Mouse (Mus musculus) right cerebral cortex, postnatal 25 days (tissue): ENCODE measurements at regions not wholly inside any gene's neighbourhood (a gene's known extent, or its start where the extent isn't known, plus 50 kb on each side); places are given as distances from the start of the nearest gene placed in this dataset.
A peak's percentile ranks its signal among the peaks of the same experiment; 100 is the strongest.

Experiments
- DNase-seq: peaks from one replicate; pipeline ENCODE4 v3.0.0; 2022

- no peak for DNase-seq
Observed at GRCm38 (mm10) chr4:64335814-64336213, 289.0 kb upstream of the Tnc start.

GRCm38 (mm10) chr4:64330213-64330612 is 283.4 kb upstream of the Tnc start:
- no peak for DNase-seq

- no peak for DNase-seq
Observed at GRCm38 (mm10) chr4:64324391-64324790, 277.6 kb upstream of the Tnc start.

GRCm38 (mm10) chr4:64316553-64317347 is 269.9 kb upstream of the Tnc start:
- DNase-seq: no peak

GRCm38 (mm10) chr4:64296941-64297340 is 250.1 kb upstream of the Tnc start:
- no peak for DNase-seq

- peak; percentile 27 for DNase-seq
Observed at GRCm38 (mm10) chr4:64282471-64282870, 235.7 kb upstream of the Tnc start.

- DNase-seq: no peak
Observed at GRCm38 (mm10) chr4:64276980-64277379, 230.2 kb upstream of the Tnc start.

GRCm38 (mm10) chr4:64274291-64274960 is 227.6 kb upstream of the Tnc start:
- no peak for DNase-seq

GRCm38 (mm10) chr4:64269846-64270245 is 223.0 kb upstream of the Tnc start:
- DNase-seq: no peak

- no peak for DNase-seq
Observed at GRCm38 (mm10) chr4:64269117-64269516, 222.3 kb upstream of the Tnc start.

- no peak for DNase-seq
Observed at GRCm38 (mm10) chr4:64260473-64260872, 213.7 kb upstream of the Tnc start.

GRCm38 (mm10) chr4:64260188-64260444 is 213.3 kb upstream of the Tnc start:
- DNase-seq: no peak

- DNase-seq: no peak
Observed at GRCm38 (mm10) chr4:64259348-64260187, 212.8 kb upstream of the Tnc start.

GRCm38 (mm10) chr4:64255253-64255652 is 208.4 kb upstream of the Tnc start:
- DNase-seq: no peak

GRCm38 (mm10) chr4:64250691-64251090 is 203.9 kb upstream of the Tnc start:
- no peak for DNase-seq

- DNase-seq: no peak
Observed at GRCm38 (mm10) chr4:64238196-64238740, 191.5 kb upstream of the Tnc start.

- DNase-seq: no peak
Observed at GRCm38 (mm10) chr4:64235534-64235933, 188.7 kb upstream of the Tnc start.

GRCm38 (mm10) chr4:64232159-64232558 is 185.3 kb upstream of the Tnc start:
- no peak for DNase-seq

- no peak for DNase-seq
Observed at GRCm38 (mm10) chr4:64228341-64228740, 181.5 kb upstream of the Tnc start.

- DNase-seq: no peak
Observed at GRCm38 (mm10) chr4:64226635-64227034, 179.8 kb upstream of the Tnc start.

- no peak for DNase-seq
Observed at GRCm38 (mm10) chr4:64224918-64225317, 178.1 kb upstream of the Tnc start.

GRCm38 (mm10) chr4:64219802-64220201 is 173.0 kb upstream of the Tnc start:
- DNase-seq: no peak

GRCm38 (mm10) chr4:64207118-64207868 is 160.5 kb upstream of the Tnc start:
- DNase-seq: no peak
